Mouse (Mus musculus): ENCODE data around the gene Plekha6.

DNA sequence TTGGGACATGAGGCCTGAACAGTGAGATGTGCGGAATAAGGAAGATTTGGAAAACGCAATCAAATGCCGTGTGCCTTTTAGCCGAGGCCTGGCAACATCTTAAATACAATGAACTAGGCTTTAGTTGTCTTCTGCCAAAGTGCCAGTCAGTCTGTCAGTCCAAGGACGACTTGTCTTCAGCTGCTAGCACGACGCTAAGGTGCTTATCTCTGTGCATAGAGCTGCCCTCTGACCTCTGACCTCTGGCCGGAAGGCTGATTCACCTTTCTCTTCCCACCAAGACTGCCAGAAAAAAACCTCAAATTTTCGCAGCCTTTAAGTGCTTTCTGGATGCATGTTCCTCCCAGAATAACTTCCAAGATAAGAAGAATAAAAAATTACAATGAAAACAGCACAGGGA, 36.7 kb upstream of the Plekha6 start:
- TF ChIP-seq CTCF (conservative IDR thresholded peaks at IDR 0.05; ENCODE audit: low read length), result no peak
- TF ChIP-seq POU5F1 (IDR thresholded peaks at IDR 0.05; ENCODE audit: borderline replicate concordance, low read length), result no peak

All from E14TG2a.4 (cell line).